Mouse (Mus musculus) erythroblast, embryonic 14.5 days (primary cell): ENCODE data around the gene Rnf217.

ENCODE experiments used
- GATA1 ChIP-seq: IDR thresholded peaks from 2 replicates; pipeline ENCODE4 v1.6.1; 2012; ENCODE audit warnings: low read length, inconsistent platforms, mixed read lengths
- TAL1 ChIP-seq: IDR thresholded peaks from 3 replicates; pipeline ENCODE4 v1.6.1; 2012; ENCODE audit warnings: low read length, inconsistent platforms, mixed read lengths

DNA sequence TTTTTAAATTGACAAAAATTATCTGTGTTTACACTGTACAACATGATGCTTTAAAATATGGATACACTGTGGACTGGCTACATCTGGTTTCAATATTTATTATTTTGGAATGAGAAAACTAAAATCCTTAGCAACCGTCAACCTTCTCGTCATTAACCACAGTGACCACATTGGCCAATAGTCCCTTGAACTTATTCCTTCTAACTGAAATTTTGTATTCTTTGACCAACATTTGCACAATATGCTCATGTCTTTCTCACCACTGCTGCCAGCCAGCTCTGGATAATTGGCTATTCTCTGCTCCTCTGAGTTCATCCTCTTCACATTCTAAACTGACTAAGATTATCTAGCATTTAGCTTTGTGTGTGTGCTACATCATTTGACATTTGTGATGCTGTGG, 69.6 kb downstream of the Rnf217 start:
- TF ChIP-seq TAL1 (no peak), GATA1 (no peak)
